Mouse (Mus musculus) MEL (cell line): Measurements from ENCODE around the gene Mbtd1. TPM values are rescaled to one million over a fixed set of nuclear protein-coding genes. Genes with fewer than 3 reads are reported as not detected.
A peak's percentile ranks its signal among the peaks of the same experiment; 100 is the strongest.

ENCODE experiments used
- DNase-seq: peaks from one replicate; pipeline ENCODE4 v3.0.0; 2011; ENCODE audit warnings: low read depth, low spot score
- H3K27ac ChIP-seq: 2 replicates; pipeline ENCODE4 v1.5.1; 2012; ENCODE audit warnings: low read depth, mild to moderate bottlenecking, control low read depth, low read length, moderate library complexity; ENCODE audit not compliant: control insufficient read depth
- H3K27me3 ChIP-seq, 2 experiments: fragments of 150-350 bp in 1 of 2; sonication (generic) in 1 of 2; 2 replicates each; pipeline ENCODE4 v1.6.1; 2012; ENCODE audit warnings: low read length in 2 of 2, mild to moderate bottlenecking in 2 of 2, improper control_type of control experiment in 1 of 2, moderate library complexity in 1 of 2; ENCODE audit not compliant: insufficient read depth in 2 of 2, control insufficient read depth in 1 of 2
- H3K36me3 ChIP-seq, 2 experiments: 2 replicates each; pipeline ENCODE4 v1.6.1; 2012 to 2014; ENCODE audit warnings: low read length in 2 of 2, improper control_type of control experiment in 1 of 2, inconsistent platforms in 1 of 2, mild to moderate bottlenecking in 1 of 2; ENCODE audit not compliant: insufficient read depth in 2 of 2, control insufficient read depth in 1 of 2
- H3K4me1 ChIP-seq, 2 experiments: fragments of 150-350 bp in 1 of 2; sonication (generic) in 1 of 2; 2 replicates each; pipeline ENCODE4 v1.6.1; 2012; ENCODE audit warnings: low read length in 2 of 2, improper control_type of control experiment in 1 of 2, mild to moderate bottlenecking in 1 of 2; ENCODE audit not compliant: insufficient read depth in 2 of 2, control insufficient read depth in 1 of 2
- H3K4me3 ChIP-seq, 2 experiments: fragments of 150-350 bp in 1 of 2; sonication (generic) in 1 of 2; 2 replicates each; pipeline ENCODE4 v1.5.1; 2012; ENCODE audit warnings: low read depth in 2 of 2, low read length in 2 of 2, mild to moderate bottlenecking in 2 of 2, moderate library complexity in 2 of 2, control low read depth in 1 of 2, improper control_type of control experiment in 1 of 2; ENCODE audit not compliant: control insufficient read depth in 1 of 2, insufficient read depth in 1 of 2
- H3K79me2 ChIP-seq: 2 replicates; pipeline ENCODE4 v1.6.1; 2012; ENCODE audit warnings: mild to moderate bottlenecking, low read length, moderate library complexity; ENCODE audit not compliant: control insufficient read depth, poor library complexity, insufficient read depth
- H3K9ac ChIP-seq: 2 replicates; pipeline ENCODE4 v1.6.1; 2012; ENCODE audit warnings: low read depth, mild to moderate bottlenecking, control low read depth, low read length, moderate library complexity; ENCODE audit not compliant: control insufficient read depth, poor library complexity, severe bottlenecking
- H3K9me3 ChIP-seq: fragments of 150-350 bp; sonication (generic); replicated peaks from 2 replicates; pipeline ENCODE4 v1.6.1; 2012; ENCODE audit warnings: mild to moderate bottlenecking, low read length, improper control_type of control experiment, moderate library complexity; ENCODE audit not compliant: insufficient read depth
- BHLHE40 ChIP-seq: IDR thresholded peaks from 2 replicates; pipeline ENCODE4 v1.6.1; 2012; ENCODE audit warnings: low read depth, mild to moderate bottlenecking, inconsistent platforms, low read length, improper control_type of control experiment, borderline replicate concordance
- CHD2 ChIP-seq: IDR thresholded peaks from 2 replicates; pipeline ENCODE4 v1.6.1; 2011; ENCODE audit warnings: low read length, improper control_type of control experiment
- ELF1 ChIP-seq: IDR thresholded peaks from 2 replicates; pipeline ENCODE4 v1.6.1; 2014; ENCODE audit warnings: low read depth, mild to moderate bottlenecking, inconsistent platforms, low read length, improper control_type of control experiment, moderate library complexity
- EP300 ChIP-seq, 2 experiments: IDR thresholded peaks; 2 replicates each; pipeline ENCODE4 v1.6.1; 2011; ENCODE audit warnings: improper control_type of control experiment in 2 of 2, low read length in 2 of 2, low read depth in 1 of 2, mild to moderate bottlenecking in 1 of 2
- GABPA ChIP-seq: IDR thresholded peaks from 2 replicates; pipeline ENCODE4 v1.6.1; 2012; ENCODE audit warnings: low read depth, mild to moderate bottlenecking, inconsistent platforms, low read length, improper control_type of control experiment, moderate library complexity
- HCFC1 ChIP-seq: IDR thresholded peaks from 2 replicates; pipeline ENCODE4 v1.6.1; 2012; ENCODE audit warnings: low read depth, mild to moderate bottlenecking, inconsistent platforms, low read length, improper control_type of control experiment, moderate library complexity
- JUND ChIP-seq: IDR thresholded peaks from 2 replicates; pipeline ENCODE4 v1.6.1; 2011; ENCODE audit warnings: low read depth, mild to moderate bottlenecking, improper control_type of control experiment, low read length
- MAZ ChIP-seq: IDR thresholded peaks from 2 replicates; pipeline ENCODE4 v1.6.1; 2012; ENCODE audit warnings: low read depth, mild to moderate bottlenecking, inconsistent platforms, low read length, improper control_type of control experiment
- POLR2A ChIP-seq, 2 experiments: IDR thresholded peaks; 2 replicates each; pipeline ENCODE4 v1.6.1; 2011 to 2012; ENCODE audit warnings: low read length in 2 of 2, mild to moderate bottlenecking in 2 of 2, control low read depth in 1 of 2, improper control_type of control experiment in 1 of 2, low read depth in 1 of 2, moderate library complexity in 1 of 2; ENCODE audit not compliant: control insufficient read depth in 1 of 2, insufficient read depth in 1 of 2, poor library complexity in 1 of 2
- POLR2AphosphoS2 ChIP-seq: IDR thresholded peaks from 2 replicates; pipeline ENCODE4 v1.6.1; 2011; ENCODE audit warnings: low read length, improper control_type of control experiment
- RCOR1 ChIP-seq: IDR thresholded peaks from 2 replicates; pipeline ENCODE4 v1.6.1; 2012; ENCODE audit warnings: low read depth, mild to moderate bottlenecking, inconsistent platforms, low read length, improper control_type of control experiment
- SMC3 ChIP-seq: IDR thresholded peaks from 2 replicates; pipeline ENCODE4 v1.6.1; 2011; ENCODE audit warnings: low read depth, low read length, improper control_type of control experiment
- TBP ChIP-seq: IDR thresholded peaks from 2 replicates; pipeline ENCODE4 v1.8.0; 2011; ENCODE audit warnings: low read depth, low read length, improper control_type of control experiment
- UBTF ChIP-seq: IDR thresholded peaks from 2 replicates; pipeline ENCODE4 v1.6.1; 2012; ENCODE audit warnings: low read depth, mild to moderate bottlenecking, inconsistent platforms, low read length, improper control_type of control experiment, moderate library complexity, borderline replicate concordance; ENCODE audit not compliant: insufficient read depth
- USF1 ChIP-seq: IDR thresholded peaks from 2 replicates; pipeline ENCODE4 v1.6.1; 2014; ENCODE audit warnings: low read depth, mild to moderate bottlenecking, inconsistent platforms, low read length, improper control_type of control experiment, moderate library complexity
- ZMIZ1 ChIP-seq: IDR thresholded peaks from 2 replicates; pipeline ENCODE4 v1.6.1; 2012; ENCODE audit warnings: low read depth, mild to moderate bottlenecking, inconsistent platforms, low read length, improper control_type of control experiment, moderate library complexity
- polyA plus RNA-seq, 2 experiments: library from polyadenylated mRNA; stranded (reverse) in 1 of 2; unstranded in 1 of 2; fragments of >175 nt in 1 of 2; fragments of >200 nt in 1 of 2; gene quantifications; 2 replicates each; pipeline versions ENCODE4 v1.2.1 to v1.2.4; 2012; ENCODE audit warnings: low replicate concordance in 2 of 2, low read depth in 1 of 2; ENCODE audit not compliant: insufficient read length in 2 of 2, insufficient read depth in 1 of 2, missing spikeins in 1 of 2
- total RNA-seq: library from RNA; depleted of rRNA; stranded (reverse); fragments of 300-350 nt; gene quantifications from 2 replicates; pipeline ENCODE4 v1.2.3, GENCODE M21; 2012

The Mbtd1 gene
- total and polyA plus RNA-seq, 3 experiments: 43.0 to 3,192 (median 51.8) TPM

- peaks cover 4 to 5% of the 10 kb centered on the region in 2 experiments; a peak in 3 of 4 replicates for H3K4me1 ChIP-seq
- H3K36me3 ChIP-seq: peaks cover 9 to 12% of the 10 kb centered on the region in 2 experiments
- DNase-seq: no peak
- H3K27me3 ChIP-seq: no peaks in the 10 kb centered on the region
- no peak overlapping the region for H3K4me3 ChIP-seq
- no peak overlapping the region for H3K9ac ChIP-seq
- no peaks in the 10 kb centered on the region for H3K79me2 ChIP-seq
- no peak overlapping the region for H3K27ac ChIP-seq
- H3K9me3 ChIP-seq: no peaks in the 10 kb centered on the region
- TF ChIP-seq MAZ: no peak
- no peak for TF ChIP-seq USF1
- TF ChIP-seq POLR2A (IDR thresholded peaks at IDR 0.05; ENCODE audit: control insufficient read depth in 1 of 2, insufficient read depth in 1 of 2, low read depth in 1 of 2, low read length in 2 of 2, poor library complexity in 1 of 2): no peak
- TF ChIP-seq UBTF: no peak
- TF ChIP-seq GABPA: no peak
- TF ChIP-seq HCFC1: no peak
- TF ChIP-seq EP300 (IDR thresholded peaks at IDR 0.05; ENCODE audit: low read depth in 1 of 2, low read length in 2 of 2): no peak
Observed at GRCm38 (mm10) chr11:93944986-93945385, 59.3 kb downstream of the Mbtd1 start.

- peaks cover 11 to 19% of the 10 kb centered on the region in 2 experiments for H3K36me3 ChIP-seq
- no peak overlapping the region for H3K27ac ChIP-seq
- TF ChIP-seq TBP (no peak), ELF1 (no peak), POLR2AphosphoS2 (peak; percentile 91), RCOR1 (no peak), MAZ (no peak), SMC3 (no peak), CHD2 (no peak), ZMIZ1 (peak; percentile 57; the same call in 1 of the 2 replicates), BHLHE40 (no peak), POLR2A (IDR thresholded peaks at IDR 0.05; ENCODE audit: control insufficient read depth in 1 of 2, insufficient read depth in 1 of 2, low read depth in 1 of 2, low read length in 2 of 2, poor library complexity in 1 of 2) (peak; percentile 40 to 57; a peak in 2 of 4 replicates), JUND (no peak)
Observed at GRCm38 (mm10) chr11:93948887-93949567, 63.4 kb downstream of the Mbtd1 start.

More at GRCm38 (mm10) chr11:93948887-93949567, 63.4 kb downstream of the Mbtd1 start:
- no peak for DNase-seq
- Histone ChIP-seq H3K4me1 (peaks cover 0 to 18% of the 10 kb centered on the region in 2 experiments; a peak in 3 of 4 replicates), H3K27me3 (no peaks in the 10 kb centered on the region), H3K9ac (no peak overlapping the region), H3K9me3 (no peaks in the 10 kb centered on the region), H3K4me3 (no peak overlapping the region), H3K79me2 (peaks cover 13% of the 10 kb centered on the region)
